Comparison of ENCODE assay signal across 11 mouse cellular contexts in the genomic region with DNA sequence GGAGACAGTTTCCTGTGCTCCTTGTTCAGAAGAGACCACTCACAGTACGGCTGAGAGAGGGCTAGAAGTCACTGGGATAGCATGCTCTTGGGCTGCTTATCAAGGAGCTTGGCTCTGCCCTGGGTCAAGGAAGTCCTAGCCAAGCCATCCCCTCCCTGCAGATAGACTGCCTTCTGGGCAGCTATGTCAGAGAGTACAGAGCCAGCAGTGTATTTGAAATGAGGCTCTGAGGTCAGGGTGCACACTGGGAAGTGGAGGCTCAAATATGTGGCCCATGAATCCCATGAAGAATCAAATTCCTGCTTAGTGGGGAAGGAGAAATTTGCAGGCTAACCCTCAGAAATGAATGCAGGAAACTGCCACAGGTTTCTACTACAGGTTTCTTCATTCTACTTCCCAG. TPM values are rescaled to one million over a fixed set of nuclear protein-coding genes. Genes with fewer than 3 reads are reported as not detected.
A peak's percentile ranks its signal among the peaks of the same experiment; 100 is the strongest.
DNase-seq lines count a peak whose midpoint lies in the region; ATAC-seq and TF ChIP-seq lines count a peak whose summit lies in the region.
"Had no signal": no experiment of that assay in that cellular context is flagged by ENCODE, and none has a peak within 500 bp of the region (broad histone marks: within the 10 kb centered on the region; RNA-seq: fewer than 3 reads in every experiment).

No protein-coding gene starts in this region.

- no peak for TF ChIP-seq CTCF in olfactory bulb, adult 2 months (IDR thresholded peaks at IDR 0.05; ENCODE audit: insufficient read depth, low read depth, low read length)

- WGBS in midbrain, embryonic 12.5 days, result 63% methylated on average over 1 of the region's 1 CpGs
- 87% methylated on average over 1 of the region's 1 CpGs for WGBS in midbrain, embryonic 10.5 days
- 62% methylated on average over 1 of the region's 1 CpGs for WGBS in hindbrain, embryonic 14.5 days
- WGBS in olfactory bulb, adult 2 months, result 41% methylated on average over 1 of the region's 1 CpGs

- no peaks in the 10 kb centered on the region for H3K9me3 ChIP-seq in midbrain, embryonic 12.5 days
- no peaks in the 10 kb centered on the region for H3K9me3 ChIP-seq in midbrain, embryonic 10.5 days (replicated peaks)
- no peaks in the 10 kb centered on the region for H3K9me3 ChIP-seq in hindbrain, embryonic 14.5 days (ENCODE audit: control insufficient read depth, low read length)
- H3K9me3 ChIP-seq: embryonic facial prominence, embryonic 12.5 days had no signal

- DNase-seq in cerebellum, adult 18-20 months, result peak; percentile 56 to 57
- no peak for DNase-seq in midbrain, embryonic 10.5 days (ENCODE audit: low spot score)
- DNase-seq in hindbrain, embryonic 14.5 days (ENCODE audit: low spot score), result no peak
- DNase-seq in thymus, postnatal 14 days, result no peak
- DNase-seq in ovary, adult 18-20 months (ENCODE audit: low spot score), result no peak

- no peak overlapping the region for H3K27ac ChIP-seq in midbrain, embryonic 12.5 days (replicated peaks)
- no peak overlapping the region for H3K27ac ChIP-seq in midbrain, embryonic 10.5 days (replicated peaks)
- no peak overlapping the region for H3K27ac ChIP-seq in hindbrain, embryonic 14.5 days
- H3K27ac ChIP-seq in olfactory bulb, adult 2 months (ENCODE audit: insufficient read depth, low read depth, low read length), result peak overlapping the region; percentile 73
- H3K27ac ChIP-seq: embryonic facial prominence, embryonic 12.5 days had no signal

- ATAC-seq in cerebellum, adult (ENCODE audit: insufficient number of reproducible peaks, low FRiP score, low TSS enrichment), result no peak
- no peak for ATAC-seq in midbrain, embryonic 12.5 days (ENCODE audit: low FRiP score, low read depth)
- ATAC-seq in hindbrain, embryonic 14.5 days (ENCODE audit: low FRiP score), result no peak
- ATAC-seq: inflammation-experienced regulatory T-cells, adult 6 months had no signal

- no peak for TF ChIP-seq POLR2A in olfactory bulb, adult 2 months (IDR thresholded peaks at IDR 0.05; ENCODE audit: insufficient read depth, low read depth, low read length)

- H3K27me3 ChIP-seq in midbrain, embryonic 12.5 days, result no peaks in the 10 kb centered on the region
- no peaks in the 10 kb centered on the region for H3K27me3 ChIP-seq in midbrain, embryonic 10.5 days (ENCODE audit: low read depth, poor library complexity, severe bottlenecking)
- H3K27me3 ChIP-seq in hindbrain, embryonic 14.5 days (ENCODE audit: control insufficient read depth, insufficient read depth, low read length), result no peaks in the 10 kb centered on the region
- H3K27me3 ChIP-seq: embryonic facial prominence, embryonic 12.5 days had no signal

- no peak overlapping the region for H3K9ac ChIP-seq in midbrain, embryonic 12.5 days (replicated peaks)
- no peak overlapping the region; the same call in 1 of the 2 replicates for H3K9ac ChIP-seq in hindbrain, embryonic 14.5 days
- H3K9ac ChIP-seq: embryonic facial prominence, embryonic 12.5 days had no signal

- no peak overlapping the region for H3K4me3 ChIP-seq in midbrain, embryonic 12.5 days
- H3K4me3 ChIP-seq in midbrain, embryonic 10.5 days, result no peak overlapping the region
- H3K4me3 ChIP-seq in hindbrain, embryonic 14.5 days (replicated peaks; ENCODE audit: low read length), result peak overlapping the region; percentile 97; the same call in 1 of the 2 replicates
- H3K4me3 ChIP-seq in olfactory bulb, adult 2 months (ENCODE audit: insufficient read depth, low read depth, low read length), result 0 out of 2 replicates have a peak overlapping the region, but pooled peaks have one; percentile 4

- H3K4me2 ChIP-seq in midbrain, embryonic 12.5 days (replicated peaks), result peak overlapping the region; percentile 91
- H3K4me2 ChIP-seq in hindbrain, embryonic 14.5 days (replicated peaks), result peak overlapping the region; percentile 86
- H3K4me2 ChIP-seq: embryonic facial prominence, embryonic 12.5 days had no signal

- H3K36me3 ChIP-seq in midbrain, embryonic 12.5 days, result no peaks in the 10 kb centered on the region
- peaks cover 3% of the 10 kb centered on the region; the same call in 1 of the 2 replicates for H3K36me3 ChIP-seq in midbrain, embryonic 10.5 days
- no peaks in the 10 kb centered on the region for H3K36me3 ChIP-seq in hindbrain, embryonic 14.5 days (replicated peaks; ENCODE audit: control insufficient read depth, insufficient read depth)
- H3K36me3 ChIP-seq: embryonic facial prominence, embryonic 12.5 days had no signal

- peaks cover 28% of the 10 kb centered on the region for H3K4me1 ChIP-seq in midbrain, embryonic 12.5 days
- H3K4me1 ChIP-seq in midbrain, embryonic 10.5 days, result peaks cover 47% of the 10 kb centered on the region
- peaks cover 26% of the 10 kb centered on the region for H3K4me1 ChIP-seq in hindbrain, embryonic 14.5 days (replicated peaks; ENCODE audit: control insufficient read depth, insufficient read depth, low read length)
- H3K4me1 ChIP-seq in olfactory bulb, adult 2 months (ENCODE audit: control insufficient read depth, insufficient read depth, low read length), result peaks cover 16% of the 10 kb centered on the region

RNA-seq across cellular contexts. Expression of gene Klf13, which starts 4.2 kb away (rescaled TPM):
- polyA plus RNA-seq in midbrain, embryonic 12.5 days (2016; fragmentation: Nextera tagmentation; extraction: Ambion mirVana), result 30.7 and 31.8 TPM in 2 replicates
- polyA plus RNA-seq in midbrain, embryonic 10.5 days (2016; fragmentation: Nextera tagmentation; extraction: Ambion mirVana), result 29.6 and 34.1 TPM in 2 replicates
- 25.2 and 25.4 TPM in 2 replicates for polyA plus RNA-seq in hindbrain, embryonic 14.5 days (2014; fragmentation: Nextera tagmentation; extraction: Ambion mirVana)
- 47.4 and 143 TPM in 2 replicates for polyA plus RNA-seq in olfactory bulb, adult 2 months (2012; ENCODE audit: insufficient read depth, insufficient read length, low replicate concordance, missing spikeins)

RNA-seq across cellular contexts. Expression of gene E030018B13Rik, which starts 17.9 kb away (rescaled TPM):
- polyA plus RNA-seq in midbrain, embryonic 12.5 days (2016; fragmentation: Nextera tagmentation; extraction: Ambion mirVana), result not detected in 2 replicates
- not detected in 2 replicates for polyA plus RNA-seq in midbrain, embryonic 10.5 days (2016; fragmentation: Nextera tagmentation; extraction: Ambion mirVana)
- polyA plus RNA-seq in hindbrain, embryonic 14.5 days (2014; fragmentation: Nextera tagmentation; extraction: Ambion mirVana), result not detected in 2 replicates
- polyA plus RNA-seq in olfactory bulb, adult 2 months (2012; ENCODE audit: insufficient read depth, insufficient read length, low replicate concordance, missing spikeins), result not detected in 2 replicates
- polyA plus RNA-seq: embryonic facial prominence, embryonic 12.5 days; neural tube, embryonic 11.5 days had no signal

Comparison
In these comparisons a context has a peak if more than half of its experiments do, and no peak if none do; other contexts are left out.
1. DNase-seq: peak in cerebellum, adult 18-20 months (2 of 2); none in midbrain, embryonic 10.5 days (single experiment), hindbrain, embryonic 14.5 days (single experiment), thymus, postnatal 14 days (single experiment) and ovary, adult 18-20 months (single experiment).
2. H3K4me3 ChIP-seq: peak in hindbrain, embryonic 14.5 days (single experiment) and olfactory bulb, adult 2 months (single experiment); none in midbrain, embryonic 12.5 days (single experiment) and midbrain, embryonic 10.5 days (single experiment).